Mouse (Mus musculus): ENCODE data around the gene Aox2. TPM values are rescaled to one million over a fixed set of nuclear protein-coding genes. Genes with fewer than 3 reads are reported as not detected.
A peak's percentile ranks its signal among the peaks of the same experiment; 100 is the strongest.

Gene Aox2
- total RNA-seq (2021) = under 1 TPM in 1 of 2 experiments, not detected in 1; 0.05 TPM
- long read RNA-seq, experiment 1 = 0 reads
- long read RNA-seq, experiment 2 = 0 reads

GRCm38 (mm10) chr1:58278026-58278425 is at the start of gene Aox2:
Aox2 (plus strand) TSS chr1:58278326.
- Histone ChIP-seq H3K27ac (no peak within 1 kb of the TSS), H3K4me3 (no peak within 1 kb of the TSS)
- intact Hi-C loops (cut with DNase I) = no loop called here
- TF ChIP-seq CTCF (IDR thresholded peaks at IDR 0.05) = no peak
- DNase-seq (ENCODE audit: extremely low spot score in 1 of 2, low spot score in 2 of 2) = no peak

- no peak for TF ChIP-seq CTCF (IDR thresholded peaks at IDR 0.05)
- Histone ChIP-seq H3K27ac (no peak overlapping the region), H3K4me3 (no peak overlapping the region)
- no peak for DNase-seq (ENCODE audit: extremely low spot score in 1 of 2, low spot score in 2 of 2)
- intact Hi-C loops (cut with DNase I) = no loop called here
Measured at GRCm38 (mm10) chr1:58228916-58229315, 49.2 kb upstream of the Aox2 start.

- intact Hi-C loops (cut with DNase I) = no loop called here
- Histone ChIP-seq H3K27ac (no peak overlapping the region), H3K4me3 (no peak overlapping the region)
- no peak for DNase-seq (ENCODE audit: extremely low spot score in 1 of 2, low spot score in 2 of 2)
- no peak for TF ChIP-seq CTCF (IDR thresholded peaks at IDR 0.05)
Measured at GRCm38 (mm10) chr1:58229774-58230173, 48.4 kb upstream of the Aox2 start.

GRCm38 (mm10) chr1:58230542-58230941 is 47.6 kb upstream of the Aox2 start:
- H3K4me3 ChIP-seq = no peak overlapping the region
- TF ChIP-seq CTCF (IDR thresholded peaks at IDR 0.05) = no peak
- H3K27ac ChIP-seq = no peak overlapping the region
- intact Hi-C loops (cut with DNase I) = no loop called here
- DNase-seq (ENCODE audit: extremely low spot score in 1 of 2, low spot score in 2 of 2) = no peak

GRCm38 (mm10) chr1:58235405-58235804 is 42.7 kb upstream of the Aox2 start:
- Histone ChIP-seq H3K27ac (no peak overlapping the region), H3K4me3 (no peak overlapping the region)
- no peak for DNase-seq (ENCODE audit: extremely low spot score in 1 of 2, low spot score in 2 of 2)
- TF ChIP-seq CTCF (IDR thresholded peaks at IDR 0.05) = peak; percentile 30
- intact Hi-C loops (cut with DNase I) = no loop called here

GRCm38 (mm10) chr1:58237527-58238299 is 40.4 kb upstream of the Aox2 start:
- H3K4me3 ChIP-seq = no peak overlapping the region
- no peak for TF ChIP-seq CTCF (IDR thresholded peaks at IDR 0.05)
- intact Hi-C loops (cut with DNase I) = no loop called here
- no peak overlapping the region for H3K27ac ChIP-seq
- DNase-seq (ENCODE audit: extremely low spot score in 1 of 2, low spot score in 2 of 2) = no peak

- TF ChIP-seq CTCF (IDR thresholded peaks at IDR 0.05) = no peak
- no peak overlapping the region for H3K27ac ChIP-seq
- intact Hi-C loops (cut with DNase I) = no loop called here
Measured at GRCm38 (mm10) chr1:58238440-58238839, 39.7 kb upstream of the Aox2 start.

GRCm38 (mm10) chr1:58238961-58239360 is 39.2 kb upstream of the Aox2 start:
- intact Hi-C loops (cut with DNase I) = no loop called here
- TF ChIP-seq CTCF (IDR thresholded peaks at IDR 0.05) = no peak
- H3K27ac ChIP-seq = no peak overlapping the region
- no peak for DNase-seq (ENCODE audit: extremely low spot score in 1 of 2, low spot score in 2 of 2)
- no peak overlapping the region for H3K4me3 ChIP-seq

More at GRCm38 (mm10) chr1:58238440-58238839, 39.7 kb upstream of the Aox2 start:
- DNase-seq (ENCODE audit: extremely low spot score in 1 of 2, low spot score in 2 of 2) = no peak
- no peak overlapping the region for H3K4me3 ChIP-seq

- H3K4me3 ChIP-seq = no peak overlapping the region
- H3K27ac ChIP-seq = no peak overlapping the region
- TF ChIP-seq CTCF (IDR thresholded peaks at IDR 0.05) = peak; percentile 10; the same call in 1 of the 2 replicates
- DNase-seq (ENCODE audit: extremely low spot score in 1 of 2, low spot score in 2 of 2) = no peak
- intact Hi-C loops (cut with DNase I) = no loop called here
Measured at GRCm38 (mm10) chr1:58240347-58240746, 37.8 kb upstream of the Aox2 start.

GRCm38 (mm10) chr1:58244487-58244886 is 33.6 kb upstream of the Aox2 start:
- H3K27ac ChIP-seq = no peak overlapping the region
- no peak overlapping the region for H3K4me3 ChIP-seq
- intact Hi-C loops (cut with DNase I) = no loop called here
- TF ChIP-seq CTCF (IDR thresholded peaks at IDR 0.05) = no peak
- DNase-seq (ENCODE audit: extremely low spot score in 1 of 2, low spot score in 2 of 2) = no peak

- H3K27ac ChIP-seq = no peak overlapping the region
- H3K4me3 ChIP-seq = no peak overlapping the region
- DNase-seq (ENCODE audit: extremely low spot score in 1 of 2, low spot score in 2 of 2) = no peak
- TF ChIP-seq CTCF (IDR thresholded peaks at IDR 0.05) = no peak
- intact Hi-C loops (cut with DNase I) = no loop called here
Measured at GRCm38 (mm10) chr1:58248518-58248917, 29.6 kb upstream of the Aox2 start.

- DNase-seq (ENCODE audit: extremely low spot score in 1 of 2, low spot score in 2 of 2) = no peak
- intact Hi-C loops (cut with DNase I) = no loop called here
- no peak for TF ChIP-seq CTCF (IDR thresholded peaks at IDR 0.05)
- Histone ChIP-seq H3K27ac (no peak overlapping the region), H3K4me3 (no peak overlapping the region)
Measured at GRCm38 (mm10) chr1:58253466-58253865, 24.7 kb upstream of the Aox2 start.
